Mouse (Mus musculus) ES-E14 (cell line): ENCODE measurements around the gene Mest. TPM values are rescaled to one million over a fixed set of nuclear protein-coding genes. Genes with fewer than 3 reads are reported as not detected.

Source experiments
- DNase-seq: peaks from one replicate; pipeline ENCODE4 v3.0.0-alpha.2; 2013; ENCODE audit warnings: low read depth, low spot score
- H3K27ac ChIP-seq: 2 replicates; pipeline ENCODE4 v1.5.1; 2012; ENCODE audit warnings: low read depth, mild to moderate bottlenecking, low read length, moderate library complexity, mixed read lengths; ENCODE audit not compliant: poor library complexity, insufficient read depth, severe bottlenecking
- H3K36me3 ChIP-seq: 2 replicates; pipeline ENCODE4 v1.6.1; 2012; ENCODE audit warnings: mild to moderate bottlenecking, low read length, moderate library complexity, mixed read lengths; ENCODE audit not compliant: control insufficient read depth, poor library complexity, insufficient read depth, severe bottlenecking
- H3K4me1 ChIP-seq, 2 experiments: fragments of 150-350 bp in 1 of 2; sonication (generic) in 1 of 2; 2 replicates each; pipeline ENCODE4 v1.6.1; 2012; ENCODE audit warnings: low read length in 2 of 2, mild to moderate bottlenecking in 1 of 2, mixed read lengths in 1 of 2; ENCODE audit not compliant: control insufficient read depth in 2 of 2, insufficient read depth in 2 of 2, poor library complexity in 1 of 2
- H3K4me3 ChIP-seq, 2 experiments: fragments of 150-350 bp in 1 of 2; sonication (generic) in 1 of 2; 2 replicates each; pipeline ENCODE4 v1.5.1; 2012; ENCODE audit warnings: low read length in 2 of 2, low read depth in 1 of 2, mild to moderate bottlenecking in 1 of 2, mixed read lengths in 1 of 2; ENCODE audit not compliant: insufficient read depth in 1 of 2, poor library complexity in 1 of 2, severe bottlenecking in 1 of 2
- H3K9ac ChIP-seq: 2 replicates; pipeline ENCODE4 v1.6.1; 2012; ENCODE audit warnings: low read depth, mild to moderate bottlenecking, low read length, mixed read lengths; ENCODE audit not compliant: poor library complexity, insufficient read depth, severe bottlenecking
- H3K9me3 ChIP-seq: fragments of 150-350 bp; sonication (generic); 2 replicates; pipeline ENCODE4 v1.6.1; 2012; ENCODE audit warnings: low read depth, mild to moderate bottlenecking, low read length; ENCODE audit not compliant: control insufficient read depth, insufficient read depth
- CHD2 ChIP-seq: IDR thresholded peaks from 2 replicates; pipeline ENCODE4 v1.6.1; 2014; ENCODE audit warnings: mild to moderate bottlenecking, low read depth, low read length, inconsistent platforms
- HCFC1 ChIP-seq: IDR thresholded peaks from 2 replicates; pipeline ENCODE4 v1.6.1; 2012; ENCODE audit warnings: low read length, inconsistent platforms, borderline replicate concordance; ENCODE audit not compliant: insufficient read depth
- MAFK ChIP-seq: IDR thresholded peaks from 2 replicates; pipeline ENCODE4 v1.6.1; 2014; ENCODE audit warnings: mild to moderate bottlenecking, low read depth, low read length, inconsistent platforms; ENCODE audit not compliant: insufficient read depth
- ZC3H11A ChIP-seq: IDR thresholded peaks from 2 replicates; pipeline ENCODE4 v1.6.1; 2012; ENCODE audit warnings: low read depth, mild to moderate bottlenecking, inconsistent platforms, low read length, borderline replicate concordance
- ZNF384 ChIP-seq: IDR thresholded peaks from 2 replicates; pipeline ENCODE4 v1.6.1; 2012; ENCODE audit warnings: low read depth, low read length, inconsistent platforms
- in situ Hi-C, 2 experiments: fragments of 600-800 bp; cut with MboI; formaldehyde crosslinking; loops; one replicate each; pipeline ENCODE4 v1.15.1; 2025; ENCODE audit warnings: low sequenced_read_pairs in 2 of 2, inconsistent platforms in 1 of 2; ENCODE audit not compliant: unreplicated experiment in 2 of 2
- total RNA-seq: library from RNA; depleted of rRNA; stranded (reverse); fragments of 300-350 nt; gene quantifications from 2 replicates; pipeline ENCODE4 v1.2.3, GENCODE M21; 2012

Mest gene
- total RNA-seq, 1 experiment: 223 TPM

GRCm38 (mm10) chr6:30736372-30736762, 13.0 kb downstream of the Mest start:
- TF ChIP-seq CHD2: no peak
- TF ChIP-seq ZNF384: peak; percentile 69; the same call in 1 of the 2 replicates
- Histone ChIP-seq H3K9me3 (no peaks in the 10 kb centered on the region), H3K27ac (no peak overlapping the region), H3K4me3 (0 out of 4 replicates have a peak overlapping the region, but pooled peaks of 1 of the 2 experiments have one; percentile 41), H3K4me1 (0 out of 4 replicates have a peak, but pooled peaks cover 0 to 3% of the 10 kb centered on the region in 2 experiments), H3K36me3 (no peaks in the 10 kb centered on the region), H3K9ac (no peak overlapping the region)
- in situ Hi-C loops: no loop called here
- no peak for DNase-seq

DNA sequence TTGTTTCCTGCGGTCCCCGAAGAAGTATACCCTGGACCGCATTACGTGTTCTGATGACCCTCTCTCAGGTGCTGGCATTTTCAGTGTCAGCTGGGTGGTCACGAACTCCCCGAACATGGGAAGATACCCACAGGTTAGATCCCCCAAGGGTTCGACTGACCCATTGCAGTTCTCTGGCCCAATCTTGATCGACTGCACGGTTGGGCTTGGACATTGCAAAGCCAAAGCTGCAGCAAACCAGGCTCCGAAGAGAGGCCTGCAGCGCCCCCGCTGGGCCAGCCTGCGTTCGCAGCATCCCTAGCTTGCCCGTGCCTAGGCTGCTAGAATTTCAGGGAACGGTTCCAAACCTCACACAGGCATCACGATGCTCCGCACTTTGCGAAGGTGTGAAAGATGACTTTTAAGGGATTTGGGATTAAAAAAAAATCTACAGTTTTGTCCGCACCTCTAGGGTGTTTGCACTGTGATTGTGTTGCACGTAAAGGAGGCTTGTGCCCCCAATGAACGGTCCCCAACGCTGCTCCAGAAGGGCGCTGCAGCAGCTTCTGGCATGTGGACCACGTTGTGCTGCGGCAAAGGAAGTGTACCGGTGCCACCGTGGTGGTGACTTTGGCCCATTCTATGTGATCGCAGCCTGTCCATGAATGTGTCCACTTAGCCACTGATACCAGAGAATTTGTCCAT, 13.7 kb downstream of the Mest start:
- peak overlapping the region; percentile 64 to 67 for H3K4me3 ChIP-seq
- DNase-seq: no peak
- H3K27ac ChIP-seq: no peak overlapping the region
- TF ChIP-seq HCFC1 (no peak), CHD2 (no peak), ZC3H11A (no peak), ZNF384 (no peak), MAFK (no peak)
- no peaks in the 10 kb centered on the region for H3K9me3 ChIP-seq
- 0 out of 4 replicates have a peak, but pooled peaks cover 0 to 3% of the 10 kb centered on the region in 2 experiments for H3K4me1 ChIP-seq
- in situ Hi-C loops: no loop called here
- no peak overlapping the region for H3K9ac ChIP-seq
- H3K36me3 ChIP-seq: no peaks in the 10 kb centered on the region

DNA sequence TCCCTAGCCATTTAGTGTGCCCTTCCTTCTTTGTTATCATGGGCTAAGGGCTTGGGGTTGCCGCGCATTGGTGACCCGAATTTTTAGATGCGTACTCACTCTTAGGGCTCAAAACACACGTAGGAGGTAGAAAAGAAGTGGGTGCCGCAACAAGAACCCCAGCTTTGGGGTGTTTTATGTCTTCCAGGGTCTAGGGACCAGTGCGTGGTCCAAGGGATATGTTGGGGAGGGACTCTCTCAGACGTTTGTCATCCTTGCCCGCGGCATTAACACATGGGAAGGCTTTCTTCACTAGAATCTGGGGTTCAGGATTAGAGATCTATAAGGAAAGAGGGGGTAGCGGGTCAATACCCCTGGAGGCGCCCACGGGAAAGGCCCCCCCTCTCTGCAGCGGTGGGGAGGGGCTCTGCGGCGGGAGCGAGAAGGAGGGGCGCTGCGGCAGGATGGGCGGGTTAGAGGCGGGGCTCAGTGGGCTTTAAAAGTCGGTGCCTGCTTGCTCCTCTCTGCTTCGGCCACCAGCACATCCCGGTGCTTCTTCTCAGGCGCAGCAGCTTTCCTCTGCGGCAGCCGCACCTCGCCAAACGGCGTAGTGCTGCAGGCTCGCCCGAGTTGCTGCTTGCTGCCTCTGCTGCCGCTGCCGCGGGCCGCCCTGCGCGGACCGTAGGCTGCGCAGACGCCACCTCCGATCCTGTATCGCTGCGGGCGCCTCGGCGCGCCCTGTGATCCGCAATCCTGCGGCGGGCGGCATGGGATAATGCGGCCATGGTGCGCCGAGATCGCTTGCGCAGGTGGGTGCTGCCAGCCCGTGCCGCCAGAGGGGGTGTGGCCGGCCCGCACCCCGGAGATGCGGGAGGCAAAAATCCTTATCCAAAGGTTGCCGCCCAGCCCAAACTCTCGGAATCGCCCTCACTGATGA, 14.5 kb downstream of the Mest start:
- Histone ChIP-seq H3K36me3 (peaks cover 7% of the 10 kb centered on the region), H3K9me3 (no peaks in the 10 kb centered on the region), H3K4me1 (0 out of 4 replicates have a peak, but pooled peaks cover 0 to under 1% of the 10 kb centered on the region in 2 experiments), H3K4me3 (peak overlapping the region; percentile 64 to 67), H3K27ac (no peak overlapping the region), H3K9ac (peak overlapping the region; percentile 45)
- no peak for DNase-seq
- TF ChIP-seq HCFC1: peak; percentile 31; the same call in 1 of the 2 replicates
- no peak for TF ChIP-seq ZC3H11A
- in situ Hi-C loops: no loop called here

GRCm38 (mm10) chr6:30738464-30739006, 15.2 kb downstream of the Mest start:
- peaks cover 8% of the 10 kb centered on the region for H3K36me3 ChIP-seq
- in situ Hi-C loops: no loop called here
- no peak for DNase-seq
- no peak for TF ChIP-seq CHD2
- TF ChIP-seq MAFK: no peak
- no peak for TF ChIP-seq ZNF384
- TF ChIP-seq ZC3H11A: no peak
- no peak for TF ChIP-seq HCFC1
- no peaks in the 10 kb centered on the region for H3K4me1 ChIP-seq
- no peak overlapping the region for H3K27ac ChIP-seq
- no peaks in the 10 kb centered on the region for H3K9me3 ChIP-seq
- H3K4me3 ChIP-seq: peak overlapping the region; percentile 64 to 67
- H3K9ac ChIP-seq: peak overlapping the region; percentile 45
